Mouse (Mus musculus) gastrocnemius, postnatal 25 days (tissue): Measurements from ENCODE around the gene Bri3. TPM values are rescaled to one million over a fixed set of nuclear protein-coding genes. Genes with fewer than 3 reads are reported as not detected.
"Not testable (repeated sequence)": the region's sequence is repeated elsewhere in the genome, so short reads cannot be mapped to it uniquely, and the experiment has no call there.

ENCODE experiments used
- DNase-seq: peaks from one replicate; pipeline ENCODE4 v3.0.0; 2022
- total RNA-seq, 2 experiments: library from RNA; stranded (reverse); gene quantifications; 1 replicate in 1 of 2; 2 replicates in 1 of 2; pipeline ENCODE4 v1.2.3; 2021

Bri3 gene
- total RNA-seq, 2 experiments from 2014 or later: 36.0 to 43.5 TPM

DNA sequence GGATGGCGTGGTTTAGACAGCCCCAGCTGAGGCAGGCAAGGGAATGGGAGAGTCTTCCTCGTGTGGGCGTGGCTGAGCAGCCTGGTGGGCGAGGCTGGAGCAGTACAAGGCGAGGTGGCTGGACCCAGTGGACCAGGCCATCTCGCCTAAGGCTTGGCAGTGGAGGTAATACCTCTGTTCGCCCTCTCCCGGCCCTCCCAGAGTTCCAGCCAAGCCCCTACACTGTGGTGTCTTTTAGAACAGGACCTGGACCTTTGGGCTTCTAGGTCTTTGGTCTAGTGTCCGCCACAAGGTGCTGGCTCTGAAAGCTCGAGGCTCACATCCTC is 114.3 kb downstream of the Bri3 start:
- no peak for DNase-seq

DNA sequence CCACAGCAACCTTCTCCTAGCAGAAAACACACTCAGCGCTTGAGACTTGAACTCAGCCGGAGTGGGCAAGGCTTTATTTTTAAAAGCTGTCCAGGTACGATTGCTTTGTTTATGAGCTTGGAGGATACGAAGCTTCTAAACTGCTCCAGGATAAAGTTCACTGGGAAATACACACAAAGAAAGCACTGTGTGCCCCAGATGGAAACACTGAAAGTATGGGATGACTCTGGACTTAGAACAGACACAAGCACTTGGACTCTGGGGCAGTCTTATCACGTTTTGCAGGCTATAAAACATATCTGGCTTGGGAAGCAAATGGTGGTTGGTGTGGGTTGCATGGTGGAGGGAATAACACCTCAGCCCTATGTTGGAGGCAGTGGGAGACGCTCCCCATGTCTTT is 115.6 kb downstream of the Bri3 start:
- no peak for DNase-seq

DNA sequence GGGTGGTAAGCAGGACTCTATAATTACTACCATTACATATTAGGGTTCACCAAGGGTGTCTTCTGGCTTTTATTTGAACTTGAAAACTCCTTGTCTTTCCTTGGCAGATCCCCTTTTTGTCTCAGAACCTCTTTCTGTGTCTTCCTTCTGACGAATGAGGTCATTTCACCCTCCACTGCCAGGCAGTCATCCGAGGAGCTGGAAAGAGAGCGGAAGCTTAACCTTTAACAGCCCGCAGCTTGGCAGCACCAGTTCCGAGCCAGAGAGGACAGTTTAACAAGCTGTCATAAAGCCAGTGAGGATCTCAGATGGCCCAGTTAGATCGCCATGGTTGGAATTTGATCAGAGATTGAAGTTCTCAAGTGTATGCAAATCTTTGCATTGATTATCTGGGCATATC is 116.1 kb downstream of the Bri3 start:
- peak; percentile 45 for DNase-seq

DNA sequence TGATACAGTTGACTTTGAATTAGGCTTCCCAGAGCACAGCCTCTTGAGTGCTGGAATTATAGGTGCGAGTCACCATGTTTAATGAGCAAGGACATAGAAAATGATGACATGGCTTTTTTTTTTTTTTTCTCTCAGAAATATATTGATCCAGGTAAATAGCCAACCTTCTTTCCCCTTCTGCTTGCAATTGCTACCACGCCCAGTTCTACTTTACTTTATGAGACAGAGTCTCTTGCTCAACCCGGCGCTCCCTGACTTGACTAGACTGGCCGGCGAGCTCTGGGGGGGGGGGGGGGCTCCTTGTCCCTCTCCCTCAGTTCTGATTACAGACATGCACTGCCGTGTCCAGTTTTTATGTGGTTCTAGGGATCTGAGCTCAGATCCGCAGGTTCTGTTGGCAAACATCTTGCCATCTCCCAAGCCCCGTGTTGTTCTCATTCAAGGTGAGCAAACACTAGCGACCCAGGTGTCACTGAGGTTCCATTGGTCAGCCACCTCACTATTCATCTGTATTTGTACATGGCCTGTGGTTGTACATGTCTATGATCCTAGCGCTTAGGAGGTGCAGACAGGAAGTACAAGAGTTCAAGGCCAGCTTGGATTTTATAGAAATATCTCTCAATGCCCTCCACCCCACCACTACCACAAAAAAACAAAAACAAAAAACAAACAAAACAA is 120.6 kb downstream of the Bri3 start:
- no peak for DNase-seq

DNA sequence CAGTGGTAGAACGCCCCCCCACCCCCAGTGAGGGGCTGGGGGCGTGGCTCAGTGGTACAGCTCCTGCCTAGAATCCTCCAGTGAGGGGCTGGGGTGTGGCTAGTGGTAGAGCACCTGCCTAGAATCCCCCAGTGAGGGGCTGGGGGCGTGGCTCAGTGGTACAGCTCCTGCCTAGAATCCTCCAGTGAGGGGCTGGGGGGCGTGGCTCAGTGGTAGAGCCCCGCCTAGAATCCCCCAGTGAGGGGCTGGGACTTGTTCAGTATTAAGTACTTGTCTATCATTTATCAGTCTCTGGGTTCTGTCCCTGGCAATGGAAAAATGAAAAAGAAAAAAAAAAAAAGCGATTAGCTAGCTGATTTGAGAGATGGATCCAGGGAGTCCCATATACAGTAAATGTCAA is 122.3 kb downstream of the Bri3 start:
- DNase-seq: not testable (repeated sequence)

DNA sequence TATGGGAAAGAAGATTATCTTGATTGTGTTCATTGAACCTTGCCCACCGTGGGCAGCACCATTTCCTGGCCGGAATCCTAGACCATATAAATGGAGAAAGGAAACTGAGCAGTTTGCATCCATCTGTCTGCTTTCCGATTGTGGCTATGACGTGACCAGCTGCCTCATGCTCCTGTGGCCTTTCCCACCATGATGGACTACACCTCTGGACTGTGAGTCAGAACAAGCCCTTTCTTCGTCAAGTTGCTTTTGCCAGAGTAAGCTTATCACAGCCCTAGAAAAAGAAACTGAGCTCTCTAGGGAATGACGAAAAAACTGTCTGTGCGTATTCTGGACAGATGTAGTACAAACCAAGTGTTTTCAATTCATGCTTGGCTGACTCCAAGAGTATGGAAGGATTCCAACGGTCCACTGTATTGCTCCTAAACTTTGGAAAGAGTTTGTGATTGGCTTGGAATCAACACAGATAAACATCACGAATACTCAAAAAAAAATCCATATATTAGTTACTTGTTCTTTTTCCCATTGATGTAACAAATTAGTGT is 124.5 kb downstream of the Bri3 start:
- no peak for DNase-seq

DNA sequence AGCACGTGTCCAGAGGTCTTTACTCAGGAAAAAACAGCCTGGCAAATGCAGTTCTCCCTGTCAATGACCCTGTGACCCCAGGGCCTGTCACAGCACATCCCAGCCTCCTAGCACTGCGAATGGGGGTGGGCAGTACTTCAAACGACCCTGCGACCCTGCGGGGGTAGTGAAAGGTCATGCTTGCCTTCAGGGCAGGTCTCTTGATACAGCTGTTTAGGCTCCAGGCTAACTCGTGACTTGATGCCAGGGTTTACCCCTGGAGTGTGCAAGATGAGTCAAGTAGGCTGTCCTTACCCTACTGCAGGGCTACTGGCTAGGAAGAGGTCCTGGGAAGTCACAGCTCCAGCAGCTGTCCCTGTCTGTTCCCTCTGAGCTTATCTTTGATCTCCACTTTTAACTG is 126.7 kb downstream of the Bri3 start:
- no peak for DNase-seq

DNA sequence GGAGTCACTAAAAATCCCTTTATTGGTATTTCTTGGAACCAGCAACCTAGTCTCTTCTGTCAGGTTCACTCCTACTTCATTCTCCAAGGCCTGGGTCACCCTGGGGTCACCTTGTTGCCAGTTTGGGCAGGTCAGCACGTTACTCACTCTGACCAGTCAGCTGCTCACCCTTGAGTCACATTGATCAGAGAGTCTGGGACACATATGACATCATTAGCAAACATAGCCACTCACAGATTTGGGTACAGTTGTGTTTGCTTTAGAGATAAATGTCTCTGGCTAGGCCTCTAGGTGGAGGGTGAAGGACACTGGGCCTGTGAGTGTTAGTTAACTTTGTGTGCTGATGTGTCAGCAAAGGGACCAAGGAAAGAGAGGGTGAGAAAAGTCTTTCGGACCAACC is 127.9 kb downstream of the Bri3 start:
- DNase-seq: no peak

DNA sequence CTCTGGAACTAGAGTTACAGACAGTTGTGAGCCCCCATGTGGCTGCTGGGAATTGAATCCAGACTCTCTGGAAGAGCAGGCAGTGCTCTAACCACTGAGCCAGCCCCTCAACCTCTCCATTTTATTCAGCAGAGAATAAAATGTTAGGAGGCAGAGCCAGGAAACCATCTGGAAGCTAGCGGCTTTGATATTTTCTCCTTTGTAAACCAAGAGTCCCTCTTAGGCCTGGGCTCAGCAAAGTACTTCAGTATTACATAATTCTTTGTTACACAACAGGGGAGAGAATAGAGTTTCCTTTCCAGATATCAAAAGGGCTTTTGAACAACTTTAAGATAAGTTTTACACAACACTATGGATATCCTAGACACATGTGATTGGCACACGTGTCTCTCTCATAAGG is 128.6 kb downstream of the Bri3 start:
- DNase-seq: no peak

DNA sequence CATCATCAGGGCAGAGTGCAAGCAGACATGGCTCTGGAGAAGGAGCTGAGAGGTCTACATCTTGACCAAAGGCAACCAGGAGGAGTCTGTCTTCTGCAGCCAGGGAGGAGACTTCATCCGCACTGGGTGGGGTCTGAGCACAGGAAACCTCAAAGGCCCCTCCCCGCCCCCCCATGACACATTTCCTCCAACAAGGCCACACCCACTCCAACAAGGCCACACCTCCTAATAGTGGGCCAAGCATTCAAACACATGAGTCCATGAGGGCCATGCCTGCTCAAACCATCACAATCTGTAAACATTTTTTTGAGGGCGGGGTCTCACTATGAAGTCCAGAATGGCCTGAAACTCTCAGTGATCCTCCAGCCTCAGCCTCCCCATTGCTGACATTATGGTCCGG is 135.2 kb downstream of the Bri3 start:
- no peak for DNase-seq

DNA sequence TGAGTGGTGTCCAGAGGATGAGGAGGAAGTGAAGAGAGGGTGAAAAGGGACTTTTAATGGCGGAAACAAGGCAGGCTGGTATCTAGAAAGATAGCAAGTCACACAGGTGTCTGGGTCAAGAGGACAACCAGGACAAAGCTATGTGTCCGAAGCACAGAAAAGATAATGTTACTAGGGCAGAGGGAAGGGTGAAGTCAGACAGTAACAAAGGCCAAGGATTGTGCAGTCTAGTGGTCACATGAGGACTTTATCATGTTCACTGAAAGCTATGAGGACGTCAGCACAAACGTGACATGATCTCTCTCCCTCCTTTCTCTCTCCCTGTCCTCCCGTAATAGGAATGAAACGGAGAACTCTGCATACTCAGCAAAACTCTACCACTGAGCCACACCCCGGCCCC is 136.5 kb downstream of the Bri3 start:
- DNase-seq: no peak

DNA sequence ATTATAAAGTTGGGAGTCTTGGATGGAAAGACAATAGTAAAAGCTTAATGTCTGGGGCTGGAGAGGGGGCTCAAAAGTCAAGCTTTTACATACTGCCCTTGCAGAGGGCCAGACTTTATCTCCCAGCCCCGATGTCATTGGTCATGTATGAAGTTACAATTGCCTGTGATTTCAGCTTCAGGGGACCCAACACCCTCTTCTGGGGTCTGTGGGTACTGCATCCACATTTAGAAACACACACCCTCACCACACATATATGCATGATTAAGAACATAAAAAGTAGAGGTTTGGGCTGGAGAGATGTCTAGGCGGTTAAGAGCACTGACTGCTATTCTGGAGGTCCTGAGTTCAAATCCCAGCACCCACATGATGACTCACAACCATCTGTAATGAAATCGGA is 137.5 kb downstream of the Bri3 start:
- DNase-seq: no peak

DNA sequence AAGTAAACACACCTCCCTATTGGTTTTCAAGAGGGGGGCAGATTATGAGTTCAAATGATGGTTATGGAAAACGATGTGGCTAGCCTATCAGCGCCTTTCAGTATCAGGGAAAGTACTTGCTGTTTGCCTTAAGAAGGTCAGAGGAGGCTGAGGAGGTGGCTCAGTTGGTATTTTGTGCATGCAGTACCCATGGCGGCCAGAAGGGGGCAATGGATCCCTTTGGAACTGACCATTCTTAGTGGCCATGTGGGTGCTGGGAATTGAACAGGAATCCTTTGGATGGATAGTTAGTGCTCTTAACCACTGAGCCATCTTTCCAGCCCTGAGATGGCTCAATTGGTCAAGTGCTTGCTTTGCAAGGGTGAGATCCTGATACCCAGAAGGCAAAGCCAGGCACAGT is 139.7 kb downstream of the Bri3 start:
- DNase-seq: no peak

DNA sequence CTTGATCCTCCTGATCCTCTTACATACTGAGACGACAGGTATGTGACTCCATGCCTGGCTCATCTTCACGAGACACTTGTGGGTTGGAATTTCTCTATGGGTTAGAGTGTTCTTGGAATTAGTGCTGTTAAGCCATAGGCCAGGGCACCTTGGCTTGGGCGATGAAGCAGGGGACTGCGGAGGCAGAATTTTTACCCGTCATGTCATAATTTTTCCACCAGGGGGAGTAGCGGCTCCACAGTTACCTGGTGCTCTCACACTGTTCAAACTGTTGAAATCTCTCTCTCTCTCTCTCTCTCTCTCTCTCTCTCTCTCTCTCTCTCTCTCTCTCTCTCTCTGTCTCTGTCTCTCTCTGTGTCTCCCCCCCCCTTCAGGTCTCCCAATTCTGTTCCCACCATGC is 143.6 kb downstream of the Bri3 start:
- no peak for DNase-seq

DNA sequence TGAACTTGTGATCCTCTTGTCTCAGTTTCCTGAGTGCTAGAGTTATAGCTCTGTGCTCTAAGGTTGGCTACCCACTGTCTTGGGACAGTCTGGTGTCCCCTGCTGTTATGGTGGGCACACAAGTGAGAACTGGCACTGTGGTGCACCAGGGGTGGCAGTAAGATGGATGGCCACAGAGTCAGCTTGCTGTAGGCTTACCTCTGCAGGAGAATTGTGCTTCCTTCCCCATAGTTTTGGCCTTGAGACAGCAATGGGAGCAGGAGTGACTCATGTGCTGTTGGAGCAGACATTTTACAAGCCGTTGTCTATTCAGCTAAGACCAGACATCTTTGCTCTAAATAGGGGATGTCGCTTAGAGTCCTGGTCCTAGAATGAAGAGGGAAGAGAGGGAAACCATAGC is 149.9 kb downstream of the Bri3 start:
- no peak for DNase-seq

DNA sequence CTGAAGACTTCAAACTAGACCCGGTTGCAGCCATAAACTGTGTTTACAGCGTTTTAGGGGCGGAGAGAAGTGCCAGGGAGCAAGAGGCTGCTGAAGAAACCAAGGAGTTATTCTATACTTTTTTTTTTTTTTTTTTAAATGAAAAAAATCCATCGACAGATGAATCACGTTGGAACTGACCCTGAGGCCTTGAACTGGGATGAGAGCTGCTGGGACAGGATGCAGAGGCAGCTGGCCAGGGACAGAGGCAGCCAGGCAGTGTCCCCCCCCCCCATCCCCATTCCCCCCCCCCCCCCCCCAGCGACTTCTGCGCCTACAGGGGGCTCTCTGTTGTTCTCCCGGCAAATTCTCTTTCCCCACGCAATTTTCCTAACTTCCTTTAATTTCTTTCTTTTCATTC is 153.3 kb downstream of the Bri3 start:
- no peak for DNase-seq

DNA sequence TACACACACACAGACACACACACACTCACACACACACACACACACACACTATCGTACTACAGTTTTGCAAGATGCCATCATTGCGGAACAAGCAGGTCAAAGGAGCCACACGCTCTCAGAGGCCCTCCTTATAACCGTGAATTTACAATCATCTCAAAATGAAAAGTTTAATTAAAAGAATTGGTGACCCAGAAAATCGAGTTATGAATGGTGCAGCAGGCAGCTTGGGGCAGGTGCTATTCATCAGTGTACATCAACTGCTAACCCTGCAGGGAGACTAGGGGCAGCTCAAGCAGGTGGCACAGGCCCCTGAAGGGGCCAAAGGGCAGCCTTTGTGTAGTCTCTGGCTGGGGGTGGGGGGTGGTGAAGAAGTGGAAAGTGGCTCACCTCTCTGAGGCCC is 156.6 kb downstream of the Bri3 start:
- no peak for DNase-seq

DNA sequence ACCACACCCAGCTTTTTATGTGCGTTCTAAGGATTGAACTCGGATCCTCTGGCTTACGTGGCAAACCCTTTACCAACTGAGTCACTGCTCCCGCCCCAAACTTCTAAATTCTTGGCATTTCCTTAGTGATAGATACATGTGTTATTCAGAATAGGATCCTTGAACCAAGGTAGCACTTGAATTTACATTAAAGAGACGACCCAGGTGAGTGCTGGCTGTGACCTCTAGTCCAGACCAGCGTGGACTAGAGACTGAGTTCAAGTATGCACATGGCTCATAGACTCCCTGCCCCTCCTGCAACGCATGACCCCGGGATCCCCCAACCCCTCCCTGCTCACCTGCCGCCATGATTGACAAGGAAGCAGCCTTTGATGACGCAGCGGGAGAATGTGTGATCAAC is 162.0 kb downstream of the Bri3 start:
- no peak for DNase-seq

DNA sequence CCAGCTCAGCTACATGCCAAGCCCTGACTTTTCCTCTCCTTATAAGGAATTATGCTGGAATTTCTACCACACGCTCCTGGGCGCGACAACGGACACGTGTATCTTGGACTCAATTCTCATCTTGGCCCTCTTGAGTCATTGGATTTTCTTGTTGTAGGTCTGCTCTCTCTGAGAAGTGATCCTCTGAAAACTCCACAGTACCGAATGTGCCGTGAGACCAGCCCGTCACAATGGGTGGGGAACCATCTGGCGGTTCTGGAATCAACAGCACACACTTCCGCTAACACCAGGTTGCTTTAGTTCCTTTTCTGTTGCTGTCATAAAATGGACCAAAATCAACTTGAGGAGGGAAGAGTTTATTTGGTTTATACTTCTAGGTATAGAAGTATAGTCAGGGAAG is 166.4 kb downstream of the Bri3 start:
- DNase-seq: no peak

DNA sequence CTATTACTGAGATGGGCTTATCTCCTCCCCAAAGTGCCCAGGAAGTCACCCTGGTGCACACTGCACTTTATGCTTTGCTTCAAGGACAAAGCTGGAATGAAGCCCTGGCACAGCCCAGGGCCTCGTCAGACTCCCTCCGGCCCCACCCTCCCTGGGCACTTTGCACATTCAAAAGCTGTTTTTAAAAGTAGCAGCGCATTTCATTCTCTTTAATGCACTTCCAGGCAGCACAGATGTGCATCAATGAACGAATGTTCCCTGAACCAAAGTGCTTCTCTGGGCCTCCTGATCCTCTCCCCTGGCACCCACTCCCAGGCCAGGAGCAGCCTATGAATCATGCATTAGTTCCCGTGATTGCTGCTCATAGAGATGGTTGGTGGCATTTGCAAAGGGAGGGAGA is 167.5 kb downstream of the Bri3 start:
- DNase-seq: no peak

DNA sequence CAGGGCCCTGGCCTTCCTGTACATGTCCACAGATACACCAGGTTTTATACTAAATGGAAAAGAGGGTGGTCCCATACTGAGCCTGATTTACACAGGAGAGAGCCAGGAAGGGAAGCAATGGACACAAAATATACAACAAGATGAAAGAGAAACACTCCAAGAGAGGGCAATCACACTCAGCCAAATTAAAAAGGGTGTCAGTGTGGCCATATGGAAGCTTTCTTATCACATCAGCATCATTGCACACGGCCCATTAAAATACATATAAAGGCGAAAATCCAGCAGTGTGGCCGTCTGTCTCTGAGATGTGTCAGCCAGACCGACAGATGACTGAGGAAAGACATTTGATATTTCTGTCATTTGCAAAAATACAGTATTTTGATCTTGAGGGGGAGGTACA is 168.5 kb downstream of the Bri3 start:
- no peak for DNase-seq

DNA sequence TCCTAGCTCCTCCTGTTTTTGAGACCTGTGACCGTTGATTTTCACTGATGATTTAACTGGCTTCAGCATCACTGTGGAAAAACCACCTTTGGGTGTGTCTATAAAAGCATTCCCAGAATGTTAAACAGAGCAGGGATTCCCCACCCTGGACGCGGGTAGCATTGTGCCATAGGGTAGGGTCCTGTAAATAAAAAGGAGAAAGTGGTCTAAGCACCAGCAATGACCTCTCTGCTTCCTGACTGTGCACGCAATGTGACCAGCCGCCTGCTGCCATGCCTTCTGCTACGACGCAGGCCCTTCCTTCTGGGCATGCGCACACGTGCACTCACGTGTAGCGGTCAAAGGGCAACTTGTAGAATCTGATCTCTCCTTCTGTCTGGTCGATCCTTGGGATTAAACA is 174.2 kb downstream of the Bri3 start:
- DNase-seq: no peak

DNA sequence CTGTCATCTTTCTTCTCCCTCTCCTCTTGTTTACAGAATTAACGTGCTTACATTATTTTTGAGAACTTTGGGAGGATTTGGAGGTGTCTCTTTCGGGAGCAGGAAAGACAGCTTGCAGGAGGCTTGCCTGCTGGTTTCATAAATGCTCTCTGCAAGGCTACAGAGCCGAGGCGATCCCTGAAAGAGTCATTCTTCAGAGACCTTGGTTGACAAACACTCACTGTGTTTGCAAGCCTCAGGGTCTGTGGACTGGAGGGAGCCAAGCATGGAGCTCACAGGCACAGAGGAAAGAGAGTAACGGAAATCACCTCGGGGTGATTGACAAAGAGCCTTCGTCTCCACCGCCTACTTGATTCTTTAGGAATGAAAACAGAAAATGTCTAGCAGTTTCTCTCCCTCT is 175.8 kb downstream of the Bri3 start:
- DNase-seq: no peak

DNA sequence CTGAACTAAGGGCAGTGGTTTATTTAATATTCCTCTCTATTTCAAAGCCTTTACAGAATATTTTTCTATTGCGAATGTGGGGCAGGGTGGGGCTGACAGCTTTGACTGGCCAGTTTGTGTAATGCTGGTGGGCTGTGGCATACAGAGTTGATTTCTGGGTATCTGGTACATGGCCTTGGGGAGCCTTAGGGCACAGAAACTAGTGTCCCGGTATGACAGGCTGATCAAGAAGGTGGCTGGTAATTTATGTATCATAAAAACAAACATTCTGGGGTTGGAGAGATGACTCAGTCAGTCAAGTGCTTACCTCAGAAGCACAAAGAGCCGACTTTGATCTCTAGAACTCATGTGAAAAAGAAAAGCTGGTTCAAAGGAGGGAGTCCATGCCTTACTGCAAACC is 182.5 kb downstream of the Bri3 start:
- no peak for DNase-seq

DNA sequence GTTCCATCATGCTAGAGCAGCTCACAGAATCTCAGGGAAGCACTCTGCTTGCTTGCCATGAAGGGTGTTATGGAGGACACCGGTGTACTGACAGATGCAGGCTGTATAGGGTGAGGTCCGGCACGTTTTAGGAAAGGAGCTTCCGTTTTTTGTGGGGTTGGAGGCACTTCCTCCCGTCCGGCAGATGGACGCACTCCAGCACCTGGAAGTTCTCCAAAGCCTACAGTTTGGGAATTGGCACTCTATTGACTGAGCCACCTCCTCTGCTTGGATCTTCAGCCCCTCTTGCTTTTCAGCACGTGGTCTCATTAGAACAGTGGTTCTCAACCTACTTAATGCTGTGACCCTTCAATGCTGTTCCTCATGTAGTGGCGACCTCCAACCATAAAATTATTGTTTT is 183.6 kb downstream of the Bri3 start:
- DNase-seq: no peak
